In the genomic region with DNA sequence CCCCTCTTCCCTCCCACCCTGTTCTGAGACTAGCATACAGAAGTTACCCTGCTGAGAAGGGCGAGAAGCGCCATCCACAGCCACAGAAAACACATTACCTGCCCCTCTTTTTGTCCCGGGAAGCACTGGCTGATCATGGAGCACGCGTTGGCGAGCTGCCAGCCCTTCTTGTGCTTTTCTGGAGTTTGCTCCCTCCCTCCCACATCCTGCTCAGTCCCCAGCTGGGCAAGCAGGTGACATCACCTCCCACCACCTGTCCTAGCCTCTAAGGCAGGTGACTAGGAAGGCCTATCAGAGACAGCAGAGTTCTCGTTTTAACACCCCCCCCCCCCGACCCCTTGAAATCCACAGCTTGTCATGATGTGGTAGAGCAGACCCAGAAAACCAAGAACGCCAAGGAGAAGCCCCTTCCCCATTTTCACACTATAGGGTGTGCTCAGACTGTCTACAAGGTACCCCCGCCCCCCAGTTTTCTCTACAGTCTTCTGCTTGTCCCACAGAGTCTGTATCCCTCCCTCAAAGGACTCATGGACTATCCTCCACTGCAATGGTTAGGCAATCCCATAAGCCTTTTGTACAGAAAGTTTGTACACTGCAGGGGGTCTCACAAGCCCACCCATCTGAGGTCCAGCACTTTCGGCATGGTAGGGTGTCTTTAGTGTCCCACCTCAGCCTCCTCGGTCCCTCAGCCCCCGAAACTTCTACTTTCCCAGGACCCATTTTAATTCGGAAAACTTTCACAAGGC, we compare ENCODE assay signal across 10 mouse cellular contexts. TPM values are rescaled to one million over a fixed set of nuclear protein-coding genes. Genes with fewer than 3 reads are reported as not detected.
A peak's percentile ranks its signal among the peaks of the same experiment; 100 is the strongest.
DNase-seq lines count a peak whose midpoint lies in the region; ATAC-seq lines count a peak whose summit lies in the region.
"Had no signal": no experiment of that assay in that cellular context is flagged by ENCODE, and none has a peak within 500 bp of the region (broad histone marks: within the 10 kb centered on the region; RNA-seq: fewer than 3 reads in every experiment).

No protein-coding gene starts in this region.

- H3K27ac ChIP-seq in stomach, embryonic 15.5 days = peak overlapping the region; percentile 73; the same call in 1 of the 2 replicates
- H3K27ac ChIP-seq: hindbrain, embryonic 14.5 days had no signal

- no peaks in the 10 kb centered on the region for H3K9me3 ChIP-seq in stomach, embryonic 15.5 days
- H3K9me3 ChIP-seq: megakaryocyte, embryonic 14.5 days had no signal

- H3K4me2 ChIP-seq in stomach, embryonic 15.5 days = peak overlapping the region; percentile 16; the same call in 1 of the 2 replicates
- H3K4me2 ChIP-seq: hindbrain, embryonic 14.5 days had no signal

- no peaks in the 10 kb centered on the region for H3K27me3 ChIP-seq in stomach, embryonic 15.5 days (replicated peaks)
- H3K27me3 ChIP-seq: megakaryocyte, embryonic 14.5 days had no signal

- no peaks in the 10 kb centered on the region for H3K4me1 ChIP-seq in stomach, embryonic 15.5 days

- peak; percentile 9 for DNase-seq in retina, postnatal 1 day
- no peak for DNase-seq in retina, embryonic 14.5 days (ENCODE audit: low spot score)
- DNase-seq in cerebellum, postnatal 36 days = peak; percentile 87 to 90
- peak; percentile 84 to 90 for DNase-seq in kidney, postnatal 25 days
- no peak for DNase-seq in gastrocnemius, postnatal 4 days (ENCODE audit: low spot score in 2 of 2)
- no peak for DNase-seq in adrenal gland, adult 8-10 months

- no peaks in the 10 kb centered on the region for H3K36me3 ChIP-seq in stomach, embryonic 15.5 days

- ATAC-seq in stomach, embryonic 15.5 days (ENCODE audit: insufficient read depth, low FRiP score, low read depth) = peak; percentile 74; the same call in 1 of the 2 replicates
- no peak for ATAC-seq in frontal cortex, adult (ENCODE audit: low TSS enrichment)

- 56% methylated on average over 14 of the region's 14 CpGs for WGBS in stomach, embryonic 15.5 days

- no peak overlapping the region for H3K9ac ChIP-seq in stomach, embryonic 15.5 days
- H3K9ac ChIP-seq: hindbrain, embryonic 14.5 days had no signal

- H3K4me3 ChIP-seq in stomach, embryonic 15.5 days (replicated peaks) = 0 out of 2 replicates have a peak overlapping the region, but pooled peaks have one; percentile 18
- H3K4me3 ChIP-seq: megakaryocyte, embryonic 14.5 days had no signal

RNA-seq across cellular contexts. Expression of gene Ccdc120, which starts 11.2 kb away (rescaled TPM):
- 16.0 and 22.2 TPM in 2 replicates for polyA plus RNA-seq in stomach, embryonic 15.5 days (2015; fragmentation: Nextera tagmentation; extraction: Ambion mirVana)
- 1 to 10 TPM; 2.7 to 4.0 TPM for total RNA-seq in gastrocnemius, postnatal 4 days (2021)
- total RNA-seq in adrenal gland, adult 8-10 months (2022) = 1 to 10 TPM; 4.7 to 7.3 (median 5.4) TPM

RNA-seq across cellular contexts. Expression of gene Praf2, which starts 11.3 kb away (rescaled TPM):
- 58.3 and 60.9 TPM in 2 replicates for polyA plus RNA-seq in stomach, embryonic 15.5 days (2015; fragmentation: Nextera tagmentation; extraction: Ambion mirVana)
- total RNA-seq in gastrocnemius, postnatal 4 days (2021) = 10 to 100 TPM; 18.5 to 18.7 TPM
- total RNA-seq in adrenal gland, adult 8-10 months (2022) = 10 to 100 TPM; 14.4 to 18.2 (median 15.7) TPM

RNA-seq across cellular contexts. Expression of gene Gm45208, which starts 17.5 kb away (rescaled TPM):
- 1.5 TPM in 1 of 2 replicates, not detected in the other for polyA plus RNA-seq in stomach, embryonic 15.5 days (2015; fragmentation: Nextera tagmentation; extraction: Ambion mirVana)
- total RNA-seq in gastrocnemius, postnatal 4 days (2021) = not detected
- not detected for total RNA-seq in adrenal gland, adult 8-10 months (2022)
- polyA plus RNA-seq: hindbrain, embryonic 14.5 days had no signal

RNA-seq across cellular contexts. Expression of gene Tfe3, which starts 22.9 kb away (rescaled TPM):
- polyA plus RNA-seq in stomach, embryonic 15.5 days (2015; fragmentation: Nextera tagmentation; extraction: Ambion mirVana) = 26.2 and 29.9 TPM in 2 replicates
- total RNA-seq in gastrocnemius, postnatal 4 days (2021) = 10 to 100 TPM; 16.9 to 19.4 TPM
- total RNA-seq in adrenal gland, adult 8-10 months (2022) = 10 to 100 TPM; 36.1 to 53.1 (median 44.9) TPM

RNA-seq across cellular contexts. Expression of gene Wdr45, which starts 25.4 kb away (rescaled TPM):
- 32.0 and 32.5 TPM in 2 replicates for polyA plus RNA-seq in stomach, embryonic 15.5 days (2015; fragmentation: Nextera tagmentation; extraction: Ambion mirVana)
- total RNA-seq in gastrocnemius, postnatal 4 days (2021) = 10 to 100 TPM; 25.6 to 30.7 TPM
- 10 to 100 TPM; 68.5 to 92.2 (median 76.2) TPM for total RNA-seq in adrenal gland, adult 8-10 months (2022)

Comparison
In these comparisons a context has a peak if more than half of its experiments do, and no peak if none do; other contexts are left out.
1. DNase-seq: peak in retina, postnatal 1 day (single experiment), cerebellum, postnatal 36 days (2 of 2) and kidney, postnatal 25 days (2 of 2); none in retina, embryonic 14.5 days (single experiment), gastrocnemius, postnatal 4 days (0 of 2) and adrenal gland, adult 8-10 months (single experiment).